Mouse (Mus musculus) heart, embryonic 15.5 days (tissue): ENCODE data around the gene Col26a1. TPM values are rescaled to one million over a fixed set of nuclear protein-coding genes. Genes with fewer than 3 reads are reported as not detected.
A peak's percentile ranks its signal among the peaks of the same experiment; 100 is the strongest.
"Not testable (repeated sequence)": the region's sequence is repeated elsewhere in the genome, so short reads cannot be mapped to it uniquely, and the experiment has no call there.

Source experiments
- ATAC-seq: fragments of 200-750 bp; cut with Nextera tagmentation; replicated peaks from 2 replicates; pipeline ENCODE4 v1.8.0; 2017; ENCODE audit warnings: low read depth, moderate TSS enrichment; ENCODE audit not compliant: insufficient number of reproducible peaks, insufficient read depth, low FRiP score
- H3K27ac ChIP-seq: fragments of 300-500 bp; sonication (generic); 2 replicates; pipeline ENCODE4 v1.5.1; 2015; ENCODE audit warnings: mild to moderate bottlenecking, inconsistent platforms
- H3K27me3 ChIP-seq: fragments of 300-500 bp; sonication (generic); 2 replicates; pipeline ENCODE4 v1.6.1; 2015; ENCODE audit warnings: inconsistent platforms
- H3K36me3 ChIP-seq: fragments of 300-500 bp; sonication (generic); 2 replicates; pipeline ENCODE4 v1.6.1; 2015; ENCODE audit warnings: mild to moderate bottlenecking, inconsistent platforms
- H3K4me1 ChIP-seq: fragments of 300-500 bp; sonication (generic); replicated peaks from 2 replicates; pipeline ENCODE4 v1.6.1; 2015; ENCODE audit warnings: inconsistent platforms
- H3K4me2 ChIP-seq: fragments of 300-500 bp; sonication (generic); 2 replicates; pipeline ENCODE4 v1.6.1; 2015; ENCODE audit warnings: inconsistent platforms, mild to moderate bottlenecking, moderate library complexity
- H3K4me3 ChIP-seq: fragments of 300-500 bp; sonication (generic); 2 replicates; pipeline ENCODE4 v1.5.1; 2015; ENCODE audit warnings: mild to moderate bottlenecking, inconsistent platforms
- H3K9ac ChIP-seq: fragments of 300-500 bp; sonication (generic); 2 replicates; pipeline ENCODE4 v1.6.1; 2015; ENCODE audit warnings: mild to moderate bottlenecking, inconsistent platforms
- H3K9me3 ChIP-seq: fragments of 300-500 bp; sonication (generic); replicated peaks from 2 replicates; pipeline ENCODE4 v1.6.1; 2016; ENCODE audit warnings: inconsistent platforms
- WGBS: fragments of 180-500 bp; shearing (Covaris S2); methylation state at CpG from one replicate; pipeline ENCODE4 v1.1.7; 2015; ENCODE audit warnings: mixed read lengths; 5-methylcytosine and 5-hydroxymethylcytosine counted together
- polyA plus RNA-seq: library from polyadenylated mRNA; unstranded; fragments of >200 nt; fragmentation: Nextera tagmentation; extraction: Ambion mirVana; gene quantifications from 2 replicates; pipeline ENCODE4 v1.2.1, GENCODE M21; 2015

Gene Col26a1
- polyA plus RNA-seq, 1 experiment from 2014 or later, result 13.9 TPM

DNA sequence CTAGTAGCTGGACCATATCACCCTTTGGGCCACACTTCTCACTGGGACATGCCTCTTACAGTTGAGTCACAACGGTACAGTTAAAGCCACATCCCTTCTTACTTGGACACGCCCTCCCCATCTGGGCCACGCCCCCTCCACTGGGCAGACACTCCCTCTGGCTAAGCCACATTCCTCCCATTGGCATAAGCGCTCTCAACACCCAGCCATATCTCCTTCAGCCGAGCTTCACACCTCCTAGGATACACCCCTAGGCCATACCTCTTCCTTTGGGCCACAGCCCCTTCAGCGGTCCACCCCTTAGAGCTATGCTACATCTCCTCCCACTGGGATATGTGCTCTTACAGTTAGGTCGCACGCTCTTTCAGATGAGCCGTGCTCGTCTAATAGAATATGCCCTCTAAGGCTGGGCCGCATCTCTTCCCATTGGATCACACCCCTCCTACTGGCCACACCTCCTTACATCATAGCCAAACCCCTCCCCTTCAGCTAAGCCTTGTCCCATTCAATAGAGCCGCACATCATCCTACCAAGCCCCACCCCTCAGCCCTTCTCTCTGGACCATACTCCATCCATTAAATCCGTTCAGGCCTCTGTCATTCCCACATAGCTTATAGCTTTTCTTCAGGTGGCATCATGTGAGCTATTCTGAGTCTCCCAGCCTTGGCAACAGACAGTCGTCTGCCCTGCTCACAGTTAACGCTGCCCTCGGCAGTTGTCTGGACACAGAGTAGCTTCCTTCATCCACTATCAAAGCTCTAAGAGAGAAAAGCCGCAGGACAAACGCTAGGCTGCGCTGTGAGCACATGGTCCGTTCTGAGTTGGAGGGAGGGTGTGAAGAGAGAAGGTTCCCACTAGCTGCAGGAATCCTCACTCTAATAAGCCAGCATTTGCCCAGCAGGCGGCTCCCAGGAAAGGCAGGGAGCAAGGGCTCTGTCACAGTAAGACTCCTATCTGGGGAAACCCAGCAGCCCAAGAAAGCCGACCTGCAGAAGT is 109.7 kb downstream of the Col26a1 start:
- peak; percentile 52; the same call in 1 of the 2 replicates for ATAC-seq
- peaks cover 6% of the 10 kb centered on the region; the same call in 1 of the 2 replicates for H3K4me1 ChIP-seq
- H3K27me3 ChIP-seq, result no peaks in the 10 kb centered on the region
- no peaks in the 10 kb centered on the region for H3K9me3 ChIP-seq
- no peak overlapping the region for H3K27ac ChIP-seq
- no peaks in the 10 kb centered on the region for H3K36me3 ChIP-seq
- H3K4me3 ChIP-seq, result no peak overlapping the region
- WGBS, result 51% methylated on average over 22 of the region's 22 CpGs
- no peak overlapping the region for H3K9ac ChIP-seq
- no peak overlapping the region for H3K4me2 ChIP-seq

DNA sequence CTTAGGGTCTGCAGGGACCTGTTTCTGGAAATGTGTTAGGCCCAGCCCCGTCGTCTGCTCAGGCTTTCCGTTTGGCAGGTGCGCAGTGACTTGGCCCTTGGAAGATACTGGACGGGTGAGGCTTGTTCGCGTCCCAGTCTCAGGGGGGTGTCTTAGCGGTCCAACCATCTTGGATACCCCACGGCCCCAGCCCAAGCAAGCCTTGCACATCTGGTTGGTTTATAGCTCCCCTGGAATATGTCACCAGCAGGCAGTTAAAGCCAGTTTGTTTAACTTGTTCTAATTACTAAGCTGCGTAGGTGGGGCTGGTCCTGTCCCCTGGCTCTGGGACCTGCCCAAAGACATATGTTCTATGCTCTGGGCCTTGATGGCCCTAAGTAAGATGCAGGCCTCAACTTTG is 111.9 kb downstream of the Col26a1 start:
- no peak overlapping the region for H3K27ac ChIP-seq
- no peak for ATAC-seq
- H3K9ac ChIP-seq, result no peak overlapping the region
- no peak overlapping the region for H3K4me3 ChIP-seq
- WGBS, result 84% methylated on average over 10 of the region's 10 CpGs
- H3K4me1 ChIP-seq, result peaks cover 6% of the 10 kb centered on the region; the same call in 1 of the 2 replicates
- no peaks in the 10 kb centered on the region for H3K36me3 ChIP-seq
- H3K9me3 ChIP-seq, result no peaks in the 10 kb centered on the region
- H3K27me3 ChIP-seq, result no peaks in the 10 kb centered on the region
- no peak overlapping the region for H3K4me2 ChIP-seq

DNA sequence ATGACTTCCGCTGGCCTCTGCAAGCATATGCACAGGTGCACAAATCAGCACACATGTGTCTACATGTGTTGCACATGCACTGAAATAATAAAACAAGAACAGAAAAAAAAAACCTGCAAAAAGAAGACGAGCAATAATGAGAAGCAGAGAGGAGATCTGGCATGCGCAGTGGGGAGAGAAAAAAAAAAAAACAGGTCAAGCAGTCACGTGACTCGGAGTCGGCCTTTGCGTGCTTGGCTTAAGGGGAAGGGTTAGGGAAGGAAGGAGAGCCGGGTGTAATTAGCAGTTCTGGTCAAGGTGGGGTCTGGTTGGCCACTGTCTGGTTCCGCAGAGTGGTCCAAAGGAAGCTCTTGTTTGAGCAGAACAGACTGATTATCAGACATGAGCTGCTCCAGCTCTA is 115.7 kb downstream of the Col26a1 start:
- H3K4me3 ChIP-seq, result no peak overlapping the region
- H3K27me3 ChIP-seq, result no peaks in the 10 kb centered on the region
- H3K36me3 ChIP-seq, result no peaks in the 10 kb centered on the region
- ATAC-seq, result no peak
- 72% methylated on average over 9 of the region's 9 CpGs for WGBS
- H3K9ac ChIP-seq, result no peak overlapping the region
- H3K4me1 ChIP-seq, result peaks cover 5% of the 10 kb centered on the region; the same call in 1 of the 2 replicates
- H3K4me2 ChIP-seq, result no peak overlapping the region
- no peaks in the 10 kb centered on the region for H3K9me3 ChIP-seq
- H3K27ac ChIP-seq, result no peak overlapping the region

DNA sequence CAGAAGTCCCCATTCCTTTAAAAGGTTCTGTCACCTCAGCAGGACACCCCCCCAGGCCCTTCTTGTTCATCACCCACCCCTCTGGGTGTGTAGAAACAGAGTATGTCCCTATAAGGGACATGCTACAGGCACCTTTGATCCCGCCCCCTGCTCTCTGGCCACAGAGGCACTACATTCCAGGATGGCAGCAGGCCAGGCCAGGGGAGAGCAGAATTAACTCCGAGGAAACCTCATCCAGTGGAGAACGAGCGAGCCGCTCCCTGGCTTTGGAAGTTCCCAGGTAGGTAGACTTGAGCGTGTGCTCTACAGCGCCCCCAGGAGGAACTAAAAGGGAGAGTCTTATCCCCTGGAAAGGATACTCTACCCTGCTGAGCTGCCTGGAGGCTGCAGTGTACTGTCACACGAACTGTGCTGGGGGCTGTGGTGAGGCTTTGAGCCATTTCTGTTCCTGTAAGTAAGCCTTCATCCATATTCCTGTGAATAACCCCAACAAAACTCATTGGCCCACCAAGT is 118.8 kb downstream of the Col26a1 start:
- Histone ChIP-seq H3K4me2 (no peak overlapping the region), H3K27ac (no peak overlapping the region), H3K9me3 (no peaks in the 10 kb centered on the region), H3K9ac (no peak overlapping the region), H3K36me3 (no peaks in the 10 kb centered on the region), H3K4me3 (no peak overlapping the region), H3K4me1 (peaks cover 5% of the 10 kb centered on the region; the same call in 1 of the 2 replicates), H3K27me3 (no peaks in the 10 kb centered on the region)
- ATAC-seq, result 0 out of 2 replicates have a peak, but pooled peaks have one; percentile 31
- WGBS, result 24% methylated on average over 8 of the region's 8 CpGs

DNA sequence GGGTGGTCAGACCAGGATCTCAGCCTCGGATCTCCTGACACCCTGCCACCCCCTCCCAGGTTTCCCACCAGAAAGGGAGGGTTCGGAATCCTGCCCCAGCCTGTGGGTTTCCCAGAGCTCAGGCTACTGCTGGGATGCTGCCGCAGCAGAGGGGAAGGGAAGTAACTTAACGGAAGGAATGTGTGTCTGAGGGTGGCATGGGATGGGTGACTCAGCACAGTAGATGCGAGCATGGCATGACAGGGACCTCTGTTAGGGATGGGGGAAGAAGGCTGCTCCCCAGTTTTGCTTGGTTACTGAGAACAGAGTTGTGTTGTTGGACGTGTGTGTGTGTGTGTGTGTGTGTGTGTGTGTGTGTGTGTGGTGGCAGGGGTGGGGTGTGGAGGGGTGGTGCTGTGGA is 122.7 kb downstream of the Col26a1 start:
- H3K27me3 ChIP-seq, result no peaks in the 10 kb centered on the region
- WGBS, result 48% methylated on average over 6 of the region's 6 CpGs
- ATAC-seq, result no peak

DNA sequence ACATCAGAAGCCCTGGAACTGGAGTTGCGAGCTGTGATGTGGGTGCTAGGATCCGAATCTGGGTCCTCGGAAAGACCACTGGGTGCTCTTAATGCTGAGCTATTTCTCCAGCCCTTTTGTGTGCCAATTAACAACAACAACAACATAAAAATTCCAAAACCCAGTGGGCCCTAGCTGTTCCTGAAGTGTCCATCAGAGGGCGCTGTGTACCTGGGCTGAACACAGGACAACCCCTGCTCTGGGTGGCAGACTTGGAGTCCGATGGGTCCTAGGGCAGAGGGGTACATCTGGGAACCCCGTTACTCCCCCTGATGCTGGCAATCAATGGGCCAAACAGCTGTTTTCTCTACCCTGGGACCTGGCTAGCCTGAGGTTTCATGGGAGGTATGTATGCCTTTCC is 123.2 kb downstream of the Col26a1 start:
- no peak overlapping the region for H3K9ac ChIP-seq
- no peak overlapping the region for H3K4me2 ChIP-seq
- H3K36me3 ChIP-seq, result no peaks in the 10 kb centered on the region
- no peak overlapping the region for H3K27ac ChIP-seq
- no peaks in the 10 kb centered on the region for H3K27me3 ChIP-seq
- no peaks in the 10 kb centered on the region for H3K9me3 ChIP-seq
- WGBS, result 53% methylated on average over 6 of the region's 6 CpGs
- H3K4me3 ChIP-seq, result no peak overlapping the region
- no peak for ATAC-seq
- peaks cover 5% of the 10 kb centered on the region; the same call in 1 of the 2 replicates for H3K4me1 ChIP-seq

More for the DNA sequence above, 122.7 kb downstream of the Col26a1 start:
- Histone ChIP-seq H3K36me3 (no peaks in the 10 kb centered on the region), H3K4me2 (no peak overlapping the region), H3K4me1 (peaks cover 5% of the 10 kb centered on the region; the same call in 1 of the 2 replicates), H3K9me3 (no peaks in the 10 kb centered on the region), H3K9ac (no peak overlapping the region), H3K4me3 (no peak overlapping the region), H3K27ac (no peak overlapping the region)

DNA sequence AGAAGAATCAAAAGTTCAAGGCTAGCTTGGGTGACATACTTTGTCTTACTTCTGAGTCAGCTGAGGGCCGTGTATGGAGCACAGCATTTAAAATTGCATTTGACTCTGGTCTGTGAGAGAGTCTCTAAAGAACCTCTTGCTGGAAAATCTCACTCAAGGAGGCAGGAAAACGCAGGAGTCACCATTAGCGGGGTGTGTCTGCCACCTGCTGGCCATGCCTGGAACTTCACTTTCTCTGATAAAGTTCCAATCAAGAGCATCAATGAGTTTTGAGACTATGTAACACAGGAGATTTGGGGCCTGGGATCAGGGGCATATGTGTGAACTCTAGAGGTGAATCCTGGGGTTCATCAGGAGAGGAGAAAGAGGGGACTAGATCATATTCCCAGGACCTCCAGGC is 127.3 kb downstream of the Col26a1 start:
- WGBS, result 2% methylated on average over 3 of the region's 3 CpGs
- Histone ChIP-seq H3K9me3 (no peaks in the 10 kb centered on the region), H3K36me3 (no peaks in the 10 kb centered on the region), H3K4me3 (no peak overlapping the region), H3K4me2 (no peak overlapping the region), H3K27me3 (no peaks in the 10 kb centered on the region), H3K27ac (no peak overlapping the region), H3K9ac (no peak overlapping the region), H3K4me1 (0 out of 2 replicates have a peak, but pooled peaks cover 3% of the 10 kb centered on the region)
- no peak for ATAC-seq

DNA sequence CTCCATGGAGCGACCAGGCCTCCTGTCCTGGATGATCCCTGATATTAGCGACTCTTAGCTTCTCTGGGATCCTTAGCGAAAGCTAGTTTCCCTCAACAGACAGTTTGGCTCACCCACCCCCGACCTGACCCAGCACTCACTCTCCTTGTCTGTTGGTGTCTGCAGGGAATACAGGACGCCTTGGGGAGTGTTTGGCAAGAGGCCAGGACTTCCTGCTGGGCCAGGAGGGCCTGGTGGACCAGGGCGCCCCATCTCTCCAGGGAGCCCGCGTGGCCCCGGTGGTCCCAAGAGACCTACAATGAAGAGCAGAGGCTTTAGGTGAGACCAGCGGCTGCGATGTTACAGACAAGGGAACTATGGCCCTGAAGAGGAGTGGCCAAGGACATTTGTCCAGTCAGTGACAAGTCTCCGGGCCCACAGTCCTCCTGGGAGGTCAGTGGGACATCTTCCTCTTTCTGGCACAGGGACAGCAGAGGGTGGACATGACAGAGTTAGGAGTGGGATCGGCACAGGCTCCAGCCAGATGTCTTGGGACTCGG is 128.9 kb downstream of the Col26a1 start:
- H3K4me2 ChIP-seq, result no peak overlapping the region
- 52% methylated on average over 14 of the region's 14 CpGs for WGBS
- no peak for ATAC-seq
- H3K36me3 ChIP-seq, result no peaks in the 10 kb centered on the region
- no peak overlapping the region for H3K27ac ChIP-seq
- H3K4me3 ChIP-seq, result no peak overlapping the region
- peaks cover 14% of the 10 kb centered on the region for H3K9me3 ChIP-seq
- H3K9ac ChIP-seq, result no peak overlapping the region
- 0 out of 2 replicates have a peak, but pooled peaks cover 3% of the 10 kb centered on the region for H3K4me1 ChIP-seq
- H3K27me3 ChIP-seq, result no peaks in the 10 kb centered on the region

DNA sequence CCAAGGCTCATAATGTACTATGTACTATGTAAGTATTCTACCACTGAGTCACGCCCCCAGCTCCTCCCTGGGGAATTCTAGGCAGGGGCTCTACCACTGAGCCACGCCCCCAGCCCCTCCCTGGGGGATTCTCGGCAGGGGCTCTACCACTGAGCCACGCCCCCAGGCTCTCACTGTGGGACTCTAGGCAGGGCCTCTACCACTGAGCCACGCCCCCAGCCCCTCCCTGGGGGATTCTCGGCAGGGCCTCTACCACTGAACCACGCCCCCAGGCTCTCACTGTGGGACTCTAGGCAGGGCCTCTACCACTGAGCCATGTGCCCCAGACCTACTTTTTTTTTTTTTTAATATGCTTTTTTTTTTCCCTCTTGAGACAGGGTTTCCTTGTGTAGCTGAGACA is 129.8 kb downstream of the Col26a1 start:
- H3K4me2 ChIP-seq, H3K9ac ChIP-seq, H3K36me3 ChIP-seq, ATAC-seq, H3K4me3 ChIP-seq, H3K27me3 ChIP-seq, H3K4me1 ChIP-seq, H3K27ac ChIP-seq: not testable (repeated sequence)
- 60% methylated on average over 7 of the region's 7 CpGs for WGBS
- H3K9me3 ChIP-seq, result peaks cover 23% of the 10 kb centered on the region

DNA sequence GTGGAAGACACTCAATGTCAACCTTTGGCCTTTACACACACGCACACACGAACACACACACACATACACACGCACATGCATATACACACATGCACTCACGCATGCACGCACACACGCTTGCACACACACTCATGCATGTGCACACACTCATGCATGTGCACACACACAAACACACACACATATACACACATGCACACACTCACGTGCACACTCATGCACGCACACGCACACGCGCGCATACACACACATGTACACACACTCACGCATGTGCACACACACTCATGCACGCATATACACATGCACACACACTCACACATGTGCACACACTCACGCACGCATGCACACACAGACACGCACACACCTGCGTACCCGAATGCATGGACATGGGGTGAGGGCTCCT is 130.9 kb downstream of the Col26a1 start:
- no peak for ATAC-seq
- Histone ChIP-seq H3K4me2 (no peak overlapping the region), H3K9me3 (peaks cover 33% of the 10 kb centered on the region), H3K9ac (no peak overlapping the region), H3K27me3 (no peaks in the 10 kb centered on the region), H3K36me3 (peaks cover 14% of the 10 kb centered on the region; the same call in 1 of the 2 replicates), H3K4me1 (0 out of 2 replicates have a peak, but pooled peaks cover 3% of the 10 kb centered on the region), H3K27ac (no peak overlapping the region), H3K4me3 (no peak overlapping the region)
- 98% methylated on average over 19 of the region's 19 CpGs for WGBS

DNA sequence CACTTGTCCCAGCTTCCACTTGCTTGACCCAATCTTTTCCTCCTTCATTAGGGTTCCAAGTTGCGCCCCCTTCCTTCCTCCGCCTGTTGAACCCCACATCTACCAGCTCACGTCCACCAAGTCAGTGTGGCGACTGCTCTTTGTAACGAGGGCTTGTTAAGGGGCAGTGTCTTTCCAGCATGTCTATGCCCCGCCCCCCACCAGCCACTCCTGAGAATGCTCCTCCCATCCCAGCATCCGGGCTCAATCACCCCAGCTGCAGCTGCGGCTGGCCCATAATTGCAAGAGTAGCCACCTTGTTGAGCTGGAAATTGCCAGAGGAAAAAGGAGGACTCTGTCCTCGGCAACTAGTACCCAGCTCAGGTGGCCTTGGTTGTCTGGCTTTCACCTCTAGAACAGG is 136.4 kb downstream of the Col26a1 start:
- no peak overlapping the region for H3K9ac ChIP-seq
- no peak for ATAC-seq
- peaks cover 14% of the 10 kb centered on the region; the same call in 1 of the 2 replicates for H3K36me3 ChIP-seq
- H3K4me2 ChIP-seq, result no peak overlapping the region
- 72% methylated on average over 9 of the region's 9 CpGs for WGBS
- H3K4me3 ChIP-seq, result no peak overlapping the region
- H3K27me3 ChIP-seq, result no peaks in the 10 kb centered on the region
- H3K4me1 ChIP-seq, result no peaks in the 10 kb centered on the region
- peaks cover 41% of the 10 kb centered on the region for H3K9me3 ChIP-seq
- H3K27ac ChIP-seq, result no peak overlapping the region
